Mouse (Mus musculus): ENCODE measurements around the gene Cdyl2.
A peak's percentile ranks its signal among the peaks of the same experiment; 100 is the strongest.

Gene Cdyl2

DNA sequence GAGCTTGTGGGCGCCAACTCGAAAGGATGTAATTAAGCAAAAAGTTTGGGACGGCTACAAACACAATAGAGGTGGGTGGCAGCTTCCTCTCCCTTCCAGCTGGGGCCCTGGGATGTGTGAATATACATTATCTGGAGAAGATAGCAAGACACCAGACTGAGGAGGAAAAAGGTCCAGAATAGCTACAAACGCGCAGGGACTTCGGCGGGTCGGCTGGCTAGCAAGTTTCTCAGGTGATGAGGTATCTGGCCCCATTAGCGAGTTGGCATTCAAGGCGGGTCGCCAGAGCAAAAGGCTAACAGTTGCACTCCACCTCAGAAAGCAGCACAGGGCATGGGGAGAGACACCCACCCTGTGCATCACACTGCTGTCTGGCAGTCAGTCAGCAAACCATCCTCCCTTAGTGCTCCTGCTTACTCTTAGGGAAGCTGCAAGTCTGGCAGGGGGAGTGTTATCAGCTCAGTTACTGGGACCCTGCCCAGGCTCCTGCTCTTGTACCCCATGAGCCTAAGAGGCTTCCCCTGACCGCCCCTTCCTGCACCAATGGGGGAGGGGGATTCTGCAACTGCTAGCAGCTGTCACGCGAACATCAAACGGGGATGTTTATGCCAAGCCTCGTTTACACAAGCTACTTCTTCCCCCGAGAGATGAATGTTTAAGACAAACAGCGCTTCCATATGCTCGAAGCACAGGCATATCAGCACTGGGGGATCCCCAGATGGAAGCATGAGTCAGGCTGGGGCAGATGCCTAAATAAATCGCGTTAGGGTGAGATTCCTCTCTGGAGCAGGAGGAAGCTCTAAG, 111.4 kb downstream of the Cdyl2 start:
- DNase-seq (ENCODE audit: low spot score) = no peak

DNA sequence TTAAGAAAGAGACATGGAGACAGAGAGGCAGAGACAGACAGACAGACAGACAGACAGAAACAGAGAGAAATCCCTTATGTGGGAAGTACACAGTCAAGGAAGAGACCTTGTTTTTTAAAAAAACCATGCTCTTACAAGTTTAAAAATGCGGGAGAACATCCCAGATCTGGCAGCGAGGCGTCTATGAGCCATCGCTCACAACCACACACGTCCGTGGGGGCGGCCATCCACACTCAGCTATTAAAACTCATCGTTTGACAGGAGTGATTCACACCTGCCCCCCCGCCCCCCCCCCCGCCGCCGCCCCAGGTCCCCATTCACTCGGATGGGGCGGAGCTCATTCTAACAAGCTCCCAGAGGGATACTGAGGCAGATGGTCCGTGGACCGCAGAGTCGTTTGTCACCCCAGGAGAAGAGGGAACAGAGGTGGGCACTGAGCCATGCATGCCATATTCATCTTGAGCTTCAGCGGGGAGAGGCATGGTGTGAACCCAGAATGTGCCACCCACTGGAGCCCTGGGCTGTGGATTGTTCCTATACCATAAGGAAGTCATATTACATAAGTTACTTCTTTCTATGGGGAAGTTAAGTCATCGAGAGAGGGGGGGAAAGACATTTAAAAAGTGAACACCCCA, 113.0 kb downstream of the Cdyl2 start:
- no peak for DNase-seq (ENCODE audit: low spot score)

DNA sequence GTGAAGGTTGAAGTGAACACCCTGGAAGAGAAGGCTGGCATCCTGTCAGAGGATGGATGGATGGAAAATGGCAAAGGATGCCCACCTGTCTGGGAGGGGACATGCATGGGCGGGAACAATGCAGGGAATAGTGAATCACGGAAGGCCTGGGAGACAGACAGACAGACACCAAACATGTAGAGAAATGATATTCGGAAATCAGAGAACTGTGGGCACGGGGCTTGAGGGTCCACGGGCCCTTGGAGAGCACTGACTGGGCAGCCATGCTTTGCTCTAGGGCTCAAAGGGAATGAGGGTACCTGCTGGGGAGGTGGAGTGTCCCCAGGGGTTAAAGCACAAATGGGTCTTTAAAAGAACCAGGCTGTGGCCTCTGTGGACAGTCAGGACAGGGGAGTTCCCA, 113.6 kb downstream of the Cdyl2 start:
- DNase-seq (ENCODE audit: low spot score) = no peak

DNA sequence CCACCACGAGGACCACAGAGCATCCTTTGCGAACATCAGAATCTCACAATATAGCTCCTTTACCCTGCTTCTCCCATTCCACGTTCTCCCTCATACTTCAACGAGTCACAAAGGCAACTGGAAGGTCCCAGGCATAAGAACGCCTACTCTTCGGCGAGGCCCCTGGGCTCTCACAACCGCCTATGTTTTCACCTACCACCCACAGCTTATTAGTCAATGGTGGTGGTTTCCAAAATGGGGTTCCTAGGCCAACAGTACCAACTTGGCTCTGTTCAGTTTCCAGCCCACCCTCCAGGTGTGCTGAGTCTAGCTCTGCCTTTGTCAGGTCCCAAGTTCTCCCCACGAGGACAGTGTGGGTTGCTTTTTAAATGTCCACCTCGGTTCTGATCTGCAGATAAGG, 114.0 kb downstream of the Cdyl2 start:
- no peak for DNase-seq (ENCODE audit: low spot score)

DNA sequence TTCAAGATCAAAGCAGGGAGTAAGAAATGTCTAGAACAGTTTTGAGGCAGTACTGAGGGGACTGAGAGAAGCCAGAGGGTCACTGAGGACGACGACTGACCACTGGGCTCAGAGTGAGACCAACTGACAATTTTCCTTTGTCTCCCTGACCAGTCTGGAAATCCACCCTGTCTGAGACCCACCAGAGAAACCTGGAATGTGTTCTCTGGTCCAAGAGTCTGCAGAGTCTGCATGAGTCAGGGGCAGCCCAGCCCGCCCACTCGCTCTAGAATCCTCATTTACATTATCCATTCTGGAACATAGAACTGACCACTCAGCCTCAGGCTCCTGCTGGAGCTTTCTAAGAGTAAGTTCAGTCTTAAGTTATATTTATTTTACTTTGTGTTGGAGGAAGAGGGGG, 114.9 kb downstream of the Cdyl2 start:
- no peak for DNase-seq (ENCODE audit: low spot score)

DNA sequence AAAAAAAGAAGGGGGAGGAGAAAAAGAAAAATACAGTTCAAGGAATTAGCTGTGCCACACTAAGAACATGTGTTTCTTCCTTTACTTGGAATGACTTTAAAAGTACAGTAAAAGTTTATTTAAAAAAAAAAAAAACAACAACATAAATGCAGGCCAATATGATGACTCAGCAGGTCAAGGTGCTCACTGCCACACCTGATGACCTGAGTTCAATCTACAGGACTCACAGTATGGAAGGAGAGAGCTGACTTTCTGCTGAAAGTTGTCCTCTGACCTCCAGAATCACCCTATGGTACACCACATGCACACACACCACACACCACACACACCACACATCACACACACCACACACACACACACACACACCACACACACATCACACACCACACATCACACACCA, 116.4 kb downstream of the Cdyl2 start:
- no peak for DNase-seq (ENCODE audit: low spot score)

DNA sequence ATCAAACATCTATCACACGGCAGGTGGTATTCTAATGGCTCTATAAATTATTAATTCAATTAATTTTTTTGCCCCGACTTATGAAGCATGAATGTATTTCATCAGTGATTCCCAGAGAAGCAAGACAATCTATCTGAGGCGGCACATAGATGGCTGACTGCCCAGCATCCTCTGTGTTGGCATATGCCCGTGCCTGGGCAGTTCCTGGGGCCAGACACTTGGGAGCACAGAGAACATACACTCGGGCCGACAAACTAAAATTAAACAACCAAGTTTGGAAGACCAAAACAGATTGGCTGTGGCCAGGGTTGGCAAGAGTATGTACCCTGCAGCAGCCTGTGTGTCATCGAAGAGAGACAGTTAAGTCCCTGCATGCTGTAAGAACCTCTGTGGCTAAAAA, 117.9 kb downstream of the Cdyl2 start:
- no peak for DNase-seq (ENCODE audit: low spot score)

DNA sequence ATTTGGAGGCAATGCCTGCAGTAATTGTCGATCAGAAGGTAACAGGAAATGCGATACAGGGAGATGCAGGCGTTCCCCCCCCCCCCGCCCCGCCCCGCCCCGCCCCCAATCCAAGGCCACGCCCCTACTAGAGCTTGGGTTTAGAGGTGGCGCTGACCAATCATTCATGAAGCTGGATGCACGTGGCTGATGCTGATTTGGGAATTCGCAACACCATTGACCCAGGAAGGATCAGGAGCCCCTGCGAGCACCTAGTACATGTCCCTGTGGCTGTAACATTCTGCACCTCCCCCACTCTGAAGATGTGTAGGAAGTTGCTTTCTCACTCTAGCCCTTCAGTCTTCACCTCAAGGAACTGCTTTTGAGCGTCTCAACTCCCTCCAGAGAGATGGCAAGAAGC, 126.6 kb downstream of the Cdyl2 start:
- DNase-seq (ENCODE audit: low spot score) = no peak

DNA sequence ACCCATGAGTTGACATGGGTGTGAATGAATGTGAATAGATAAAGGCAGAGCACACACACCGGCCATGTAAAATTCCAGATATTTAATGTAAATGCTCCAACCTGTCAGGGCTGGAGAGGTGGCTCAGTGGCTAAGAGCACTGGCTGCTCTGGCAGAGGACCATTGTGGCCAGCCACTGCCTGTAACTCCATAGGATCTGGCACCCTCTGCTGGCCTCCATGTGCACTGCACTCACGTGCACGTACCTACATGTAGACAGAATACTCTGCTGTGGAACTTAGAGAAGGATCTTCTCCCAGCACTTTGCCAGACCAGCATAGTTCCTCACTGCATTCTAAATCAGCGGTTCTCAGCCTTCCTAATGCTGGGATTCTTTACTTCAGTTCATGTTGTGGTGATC, 130.0 kb downstream of the Cdyl2 start:
- DNase-seq (ENCODE audit: low spot score) = no peak

DNA sequence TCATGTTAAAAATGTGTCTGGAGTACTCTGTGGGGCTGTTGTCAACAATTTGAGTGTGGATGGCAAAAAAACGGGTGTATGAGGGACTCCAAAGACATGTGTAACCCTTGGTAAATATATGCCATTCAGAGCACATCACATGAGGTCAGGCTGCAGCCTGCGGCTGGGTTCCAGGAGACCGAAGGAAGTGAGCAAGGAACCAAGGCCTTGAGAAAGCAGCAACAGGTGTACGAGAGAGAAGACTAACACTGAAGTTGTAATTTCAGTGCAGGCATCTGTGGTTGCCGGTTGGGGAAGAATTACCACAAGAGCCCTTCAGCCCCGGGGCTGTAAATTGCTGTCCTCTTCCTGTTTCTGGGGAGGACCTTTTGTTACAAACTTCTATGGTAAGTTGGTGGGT, 133.1 kb downstream of the Cdyl2 start:
- DNase-seq (ENCODE audit: low spot score) = no peak

DNA sequence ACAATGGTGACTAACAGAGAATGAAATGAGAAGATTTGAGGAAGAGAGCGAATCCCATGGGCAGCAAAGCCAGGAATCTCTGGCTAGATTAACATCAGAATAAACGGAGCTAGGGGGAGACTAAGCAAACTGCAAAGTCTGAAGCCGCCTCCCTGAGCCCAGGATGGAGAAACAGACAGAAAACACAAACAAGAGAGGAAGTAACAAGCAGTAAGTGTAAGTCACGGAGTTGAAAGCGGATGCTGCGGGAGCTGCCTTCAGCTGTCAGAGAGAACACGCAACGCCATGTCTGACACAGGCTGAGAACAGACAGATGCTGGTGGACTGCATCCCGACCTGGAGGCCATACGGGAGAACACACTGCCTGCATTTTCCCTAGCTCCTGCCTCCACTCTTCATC, 141.6 kb downstream of the Cdyl2 start:
- DNase-seq (ENCODE audit: low spot score) = no peak

DNA sequence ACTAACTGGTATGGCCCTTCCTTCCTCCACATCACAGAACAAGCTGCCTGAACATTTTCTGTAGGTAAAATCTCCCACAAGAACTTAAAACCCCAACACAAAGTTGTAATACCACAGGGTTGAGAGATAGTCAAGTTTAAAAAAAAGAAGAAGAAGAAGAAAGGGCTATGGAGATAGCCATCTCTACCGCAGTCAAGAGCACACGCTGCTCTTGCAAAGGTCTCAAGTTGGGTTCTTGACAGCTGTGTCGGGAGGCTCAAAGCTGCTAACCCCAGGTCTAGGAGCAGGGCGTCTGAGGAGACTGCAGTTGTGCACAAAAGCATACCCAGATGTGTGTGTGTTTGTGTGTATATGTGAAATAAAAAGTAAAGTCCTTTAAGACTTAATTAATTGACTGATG, 142.2 kb downstream of the Cdyl2 start:
- DNase-seq (ENCODE audit: low spot score) = no peak

DNA sequence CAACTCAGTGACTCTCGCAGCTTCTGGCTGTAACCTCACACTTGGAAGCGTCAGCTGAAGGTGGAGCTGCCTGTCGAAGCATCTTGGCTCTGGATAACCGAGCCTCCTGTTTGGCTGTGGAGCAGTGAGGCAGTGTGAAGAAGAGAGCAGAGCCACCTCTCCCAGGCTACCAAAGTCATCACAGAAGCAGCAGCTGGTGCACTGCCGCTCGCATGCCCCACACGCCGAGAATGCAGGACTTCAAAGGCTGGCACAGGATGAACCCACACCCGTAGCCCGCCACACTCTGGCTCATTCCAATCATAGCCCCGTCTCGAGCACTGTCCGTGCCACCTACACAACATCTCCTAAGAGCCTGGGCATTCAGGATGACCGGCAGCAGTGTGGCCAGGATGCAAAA, 142.7 kb downstream of the Cdyl2 start:
- DNase-seq (ENCODE audit: low spot score) = no peak

DNA sequence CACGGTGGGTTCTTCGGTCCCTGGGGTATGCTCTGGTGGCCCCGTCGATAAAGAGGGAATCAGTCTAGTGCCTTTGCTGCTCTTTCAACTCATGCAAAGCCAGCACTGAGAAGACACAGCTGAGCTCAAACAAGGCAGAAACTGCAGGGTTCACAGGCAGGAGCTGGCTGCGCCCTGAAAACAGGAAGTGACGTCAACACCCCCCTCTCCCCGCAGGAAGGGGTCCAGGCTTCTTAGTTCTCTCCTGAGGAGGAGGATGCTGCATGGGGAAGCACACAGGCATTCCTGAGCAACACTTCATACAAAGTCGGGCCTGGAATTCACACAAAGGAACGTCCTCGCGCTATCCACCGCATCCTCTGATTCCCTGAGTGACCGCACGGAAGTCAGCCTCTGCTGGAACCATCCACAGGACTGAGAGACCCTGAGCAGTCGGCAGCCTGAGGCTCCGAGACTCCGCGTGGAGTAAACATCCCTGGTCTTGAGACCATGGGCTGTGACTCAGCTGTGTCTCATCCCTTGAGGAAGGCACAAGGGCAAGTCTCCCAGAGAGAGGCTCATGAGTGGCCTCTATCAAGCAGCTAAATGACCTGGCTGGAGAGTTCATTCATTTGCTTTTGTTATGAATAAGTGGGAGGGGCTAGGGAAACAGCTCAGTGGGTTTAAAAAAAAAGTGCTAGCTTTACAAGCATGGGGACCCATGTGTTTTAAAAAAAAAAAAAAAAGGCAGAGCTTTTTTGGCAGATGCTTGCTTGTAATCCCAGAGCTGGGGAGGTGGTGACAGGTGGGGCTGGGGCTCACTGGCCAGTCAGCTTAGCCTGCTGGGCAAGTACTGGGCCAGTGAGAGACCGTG, 144.9 kb downstream of the Cdyl2 start:
- DNase-seq (ENCODE audit: low spot score) = no peak

DNA sequence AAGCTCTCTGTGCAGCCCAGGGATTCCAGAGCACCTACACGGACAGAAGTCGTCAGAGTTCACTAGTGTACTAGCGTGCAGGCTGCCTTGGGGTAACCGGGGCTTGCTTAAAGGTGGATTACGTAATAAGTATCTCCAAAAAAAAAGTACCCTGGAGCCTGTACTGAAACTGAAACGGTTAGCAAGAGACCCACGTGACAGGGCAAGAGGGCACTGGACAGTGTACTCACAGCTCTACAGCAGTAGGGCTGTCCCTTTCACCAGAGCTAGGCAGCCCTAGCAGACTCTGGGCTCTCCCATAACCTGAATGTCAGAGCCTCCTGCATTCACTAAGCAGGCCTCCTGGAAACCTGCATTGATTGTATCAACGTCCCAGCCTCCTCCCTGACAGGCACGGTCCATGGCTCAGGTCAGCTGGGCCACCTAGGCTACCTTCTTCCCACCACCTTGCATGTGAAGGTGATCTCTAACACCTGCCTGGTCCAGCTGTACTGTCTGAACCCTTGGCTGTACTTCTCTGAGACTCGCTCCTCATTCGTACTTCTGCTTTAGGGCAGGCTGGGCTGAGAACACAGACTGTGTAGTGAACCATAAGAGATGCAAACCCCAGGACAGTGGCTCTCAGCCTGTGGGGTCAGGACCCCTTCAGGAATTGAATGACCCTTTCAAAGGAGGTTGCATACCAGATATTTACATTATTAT, 151.3 kb downstream of the Cdyl2 start:
- no peak for DNase-seq (ENCODE audit: low spot score)

DNA sequence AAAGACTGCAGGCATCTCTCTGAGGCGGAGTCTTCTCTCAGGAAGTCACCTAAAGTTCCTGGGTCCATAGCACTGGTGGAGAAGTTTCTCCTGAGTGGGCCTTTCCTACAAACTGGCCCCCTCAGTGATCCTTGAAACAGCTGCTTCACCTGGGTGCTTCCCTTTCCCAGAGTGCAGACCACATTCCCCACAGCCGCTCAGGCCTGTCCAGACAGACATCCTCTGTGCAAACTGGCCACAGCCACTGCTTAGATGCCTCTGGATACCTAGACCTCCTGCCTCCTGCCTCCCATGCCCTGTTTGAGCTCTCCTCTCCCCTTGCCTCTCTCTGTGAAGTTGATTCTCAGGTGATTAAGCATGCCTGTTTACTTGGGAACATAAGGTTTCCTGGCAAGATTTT, 156.1 kb downstream of the Cdyl2 start:
- DNase-seq (ENCODE audit: low spot score) = no peak

DNA sequence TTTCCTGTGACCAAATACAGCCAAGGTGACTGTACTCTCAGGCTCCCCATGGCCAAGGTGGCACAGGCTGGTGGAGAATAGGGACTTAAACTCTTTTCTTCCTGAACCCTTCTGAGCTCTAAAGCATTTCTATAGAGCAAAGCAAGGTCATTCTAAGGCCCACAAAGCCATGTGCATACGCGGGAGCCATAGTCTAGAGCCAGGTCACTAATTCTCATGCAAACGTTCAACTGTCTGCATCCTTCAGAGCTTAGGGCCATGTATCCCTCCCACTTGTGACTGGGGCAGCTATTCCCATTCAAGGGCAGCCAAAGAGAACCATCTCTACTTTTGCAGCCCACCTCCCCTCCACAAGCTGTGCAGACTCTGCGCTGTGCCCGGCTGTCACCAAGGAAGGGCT, 159.7 kb downstream of the Cdyl2 start:
- no peak for DNase-seq (ENCODE audit: low spot score)

DNA sequence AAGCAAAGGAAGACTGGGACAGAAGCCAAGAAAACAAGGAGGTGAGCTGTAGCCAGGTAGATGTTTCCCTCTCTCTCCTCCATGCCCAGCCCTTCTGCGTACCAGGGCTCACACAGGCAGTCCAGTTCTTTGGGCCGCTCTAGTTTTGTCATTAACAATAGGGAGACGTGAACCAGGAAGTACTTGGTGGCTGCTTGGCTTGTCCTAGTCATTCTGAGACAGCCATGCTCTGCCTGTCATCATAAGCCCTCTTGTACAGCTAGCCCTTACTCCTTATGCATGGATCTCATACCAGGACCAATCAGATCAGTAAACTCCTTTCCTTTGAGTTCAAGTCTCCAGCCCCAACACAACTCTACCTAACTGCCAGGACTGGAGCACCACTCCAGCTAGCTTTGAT, 180.0 kb downstream of the Cdyl2 start:
- no peak for DNase-seq (ENCODE audit: low spot score)

DNA sequence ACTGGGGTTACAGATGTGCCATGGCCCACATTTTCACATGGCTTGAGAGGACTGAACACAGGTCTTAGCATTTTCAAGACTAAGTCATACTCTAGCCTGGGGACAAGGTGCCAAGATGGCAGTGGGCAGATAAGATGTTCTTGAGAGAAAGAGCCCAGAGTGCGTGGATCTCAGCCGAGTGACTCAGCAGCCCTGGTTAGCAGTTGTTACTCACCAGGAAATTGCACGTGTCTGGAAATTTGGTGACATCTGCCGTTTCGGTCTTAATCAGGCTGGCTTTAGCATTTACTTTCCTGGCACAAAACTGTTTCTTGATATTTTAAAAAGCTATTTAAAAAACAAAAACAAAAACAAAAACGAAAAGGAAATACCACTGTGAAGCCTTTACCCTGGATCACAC, 180.5 kb downstream of the Cdyl2 start:
- DNase-seq (ENCODE audit: low spot score) = no peak

DNA sequence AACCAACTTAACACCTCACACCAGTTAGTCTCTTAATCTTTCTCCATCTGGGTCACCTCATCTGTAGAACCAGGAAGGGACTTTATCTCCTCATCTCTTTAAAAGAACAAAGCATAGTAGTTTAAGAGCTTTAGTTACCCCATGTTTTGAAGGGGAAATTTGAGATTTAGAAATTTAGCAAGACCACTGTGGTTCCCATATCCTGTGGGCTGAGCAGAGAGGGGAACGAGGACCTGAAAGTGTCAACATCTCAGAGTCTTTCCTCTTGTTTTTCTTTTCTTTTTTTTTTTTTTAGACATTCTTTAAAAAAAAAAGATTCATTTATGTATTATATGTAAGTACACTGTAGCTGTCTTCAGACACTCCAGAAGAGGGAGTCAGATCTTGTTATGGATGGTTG, 189.4 kb downstream of the Cdyl2 start:
- no peak for DNase-seq (ENCODE audit: low spot score)

DNA sequence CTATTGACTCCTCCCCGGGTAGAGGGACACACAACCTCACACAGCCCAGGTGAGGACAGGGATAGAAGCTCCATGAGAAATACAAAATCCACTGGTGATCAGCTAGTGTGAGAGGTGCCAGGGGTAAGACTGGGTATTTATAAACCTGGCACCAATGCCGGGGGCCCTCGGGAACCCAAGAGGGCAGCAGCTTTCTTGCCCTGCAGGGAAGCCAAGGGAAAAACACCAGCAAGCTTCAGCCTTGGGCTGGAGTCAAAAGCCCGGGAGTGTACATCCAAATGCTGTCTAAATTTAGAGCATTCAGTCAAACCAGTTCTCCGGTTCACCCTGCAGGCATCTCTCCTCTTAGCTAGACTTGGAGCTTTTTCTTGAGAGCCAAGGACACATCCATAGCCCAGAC, 189.9 kb downstream of the Cdyl2 start:
- peak; percentile 7 for DNase-seq (ENCODE audit: low spot score)

DNA sequence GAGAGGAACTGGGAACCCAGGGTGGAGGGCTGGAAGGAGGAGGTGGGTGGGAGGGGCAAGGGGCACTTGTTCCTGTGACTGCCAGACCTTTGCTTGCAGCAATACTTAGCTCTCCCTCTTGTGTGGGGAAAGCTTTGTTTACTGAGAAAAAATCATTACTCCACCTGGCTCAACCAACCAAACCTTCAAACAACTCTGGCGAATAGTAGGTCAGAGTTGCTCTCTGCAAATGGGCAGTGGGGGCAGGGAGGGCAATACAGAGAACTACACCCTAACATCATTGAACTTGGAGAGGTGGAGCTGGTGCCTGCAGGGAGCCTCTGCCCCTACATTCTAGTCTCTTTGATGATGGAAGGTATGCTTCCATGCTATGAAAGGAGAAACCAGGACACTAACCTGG, 192.7 kb downstream of the Cdyl2 start:
- no peak for DNase-seq (ENCODE audit: low spot score)

DNA sequence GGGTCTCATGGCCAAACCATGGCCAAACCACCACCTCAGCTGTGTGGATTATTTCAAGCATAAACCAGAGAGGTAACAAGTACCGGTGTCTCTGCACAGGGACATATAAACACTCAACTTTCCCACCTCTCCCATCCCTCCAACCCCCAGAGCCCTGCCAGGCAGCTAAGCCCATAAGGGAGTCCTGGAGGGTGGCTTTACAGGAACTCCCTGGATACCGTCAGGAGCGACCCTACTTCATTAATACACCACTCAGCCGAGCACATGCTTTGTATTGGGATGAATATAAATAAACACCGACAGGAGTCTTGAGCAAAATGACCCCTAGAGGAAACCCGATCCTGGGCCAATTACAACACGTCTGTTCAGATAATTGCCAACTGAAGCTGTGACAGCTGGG, 194.0 kb downstream of the Cdyl2 start:
- DNase-seq (ENCODE audit: low spot score) = no peak
